Mouse (Mus musculus) retina, adult 2 months (tissue): ENCODE data around the gene Sirt5.

ENCODE experiments used
- DNase-seq: peaks from one replicate; pipeline ENCODE4 v3.0.0-alpha.2; 2012; ENCODE audit warnings: low read depth, low spot score

Sirt5 gene

DNA sequence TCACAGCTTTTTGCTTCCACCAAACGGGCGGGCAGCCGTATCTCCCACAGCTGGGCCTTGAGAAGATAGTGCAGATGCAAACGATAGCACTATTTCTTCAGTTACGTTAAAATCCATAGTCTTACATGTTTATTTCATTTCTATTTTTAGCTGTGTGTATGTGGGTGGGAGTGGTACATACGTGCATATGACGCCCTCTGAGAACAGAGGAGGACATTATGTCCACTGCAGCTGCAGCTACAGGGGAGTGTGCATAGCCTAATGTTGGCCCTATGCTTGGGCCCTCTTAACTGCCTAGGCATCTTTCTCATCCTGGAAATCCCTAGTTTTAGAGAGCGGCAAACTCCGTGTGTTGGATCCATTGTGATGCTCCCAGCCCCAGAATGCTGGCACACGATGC, 8.9 kb downstream of the Sirt5 start:
- DNase-seq, result no peak

DNA sequence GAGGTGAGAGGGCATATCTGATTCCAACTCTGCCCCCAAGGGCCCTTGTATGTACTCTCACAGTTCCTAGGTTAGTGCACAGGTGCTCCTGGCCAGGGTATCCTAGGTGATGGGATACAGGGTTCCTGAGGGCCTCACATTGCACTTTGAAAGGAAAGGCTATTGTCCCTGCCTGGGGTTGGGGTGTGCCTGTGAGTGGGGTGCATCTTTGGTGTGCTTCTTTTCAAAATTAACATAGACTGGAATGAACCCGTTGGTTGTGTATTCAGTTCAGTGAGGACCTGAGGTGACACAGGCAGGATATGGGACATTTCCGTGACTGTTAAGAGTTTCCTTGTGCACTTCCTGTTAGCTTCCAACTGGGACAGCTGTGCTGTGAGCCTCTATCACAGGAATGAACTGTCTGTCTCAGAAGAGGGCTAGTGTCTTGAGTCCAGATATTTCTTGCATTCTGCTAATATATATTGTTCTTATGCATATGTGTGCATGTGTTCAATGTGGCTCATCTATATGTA, 9.7 kb downstream of the Sirt5 start:
- no peak for DNase-seq

DNA sequence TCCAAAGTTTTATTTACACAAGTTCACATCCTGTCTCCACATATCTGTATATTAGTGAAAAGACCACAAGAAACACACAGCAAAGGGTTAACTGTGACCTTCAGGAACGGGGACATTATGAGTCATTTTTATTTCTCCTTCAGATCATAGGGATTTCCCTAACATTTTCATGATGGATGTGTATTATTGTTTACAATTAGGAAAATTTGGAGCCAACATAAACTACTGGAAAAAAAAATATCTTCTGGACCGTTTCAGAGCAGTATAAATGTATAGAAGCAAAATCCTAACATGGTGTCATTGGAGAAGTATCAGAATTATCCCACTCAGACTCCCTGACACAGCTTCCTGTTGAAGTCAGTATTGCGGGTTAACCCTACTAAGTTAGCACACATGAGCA, 14.7 kb downstream of the Sirt5 start:
- no peak for DNase-seq

DNA sequence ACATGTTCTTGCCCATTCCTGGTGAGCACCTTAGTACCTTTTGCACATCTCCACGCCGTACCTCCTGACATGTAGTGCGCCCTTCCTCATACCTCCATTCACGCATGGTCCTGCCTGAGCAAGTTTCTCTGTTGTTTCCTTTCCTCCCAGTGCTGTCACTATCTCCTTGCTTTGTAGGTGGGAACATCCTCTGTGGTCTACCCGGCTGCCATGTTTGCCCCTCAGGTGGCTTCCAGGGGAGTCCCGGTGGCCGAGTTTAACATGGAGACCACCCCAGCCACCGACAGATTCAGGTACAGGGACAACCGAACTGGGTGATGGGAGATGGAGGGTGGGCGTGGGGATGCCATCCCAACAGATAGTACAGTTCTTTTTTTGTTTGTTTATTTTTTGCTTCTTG, 20.0 kb downstream of the Sirt5 start:
- DNase-seq, result no peak

DNA sequence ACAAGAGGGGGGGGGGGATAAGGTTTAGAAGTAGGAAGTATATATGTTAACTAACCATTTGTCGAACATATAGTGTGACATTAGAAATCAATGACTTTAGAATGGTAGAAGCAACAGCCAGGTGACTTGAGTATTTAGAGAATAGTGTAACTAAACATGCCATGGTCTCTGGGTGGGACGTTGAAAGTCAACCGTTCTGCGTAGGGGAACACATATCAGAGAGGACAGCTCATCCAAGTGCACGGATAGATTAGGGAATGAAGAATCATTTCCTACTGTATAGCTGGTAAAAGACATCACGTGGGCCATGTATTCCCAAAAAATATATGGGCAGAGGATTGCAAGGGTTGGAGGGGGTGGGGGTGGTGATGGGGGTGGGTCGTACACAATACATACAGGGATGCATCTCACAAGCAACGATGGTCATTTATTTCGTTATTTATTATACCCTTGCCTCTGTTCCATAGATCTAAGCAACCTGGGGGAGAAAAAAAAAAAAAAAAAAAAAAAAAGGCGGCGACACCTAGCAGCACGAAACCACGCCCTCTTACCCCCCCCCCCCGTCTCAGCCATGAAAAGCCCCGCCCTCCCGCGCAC, 32.5 kb downstream of the Sirt5 start:
- no peak for DNase-seq

DNA sequence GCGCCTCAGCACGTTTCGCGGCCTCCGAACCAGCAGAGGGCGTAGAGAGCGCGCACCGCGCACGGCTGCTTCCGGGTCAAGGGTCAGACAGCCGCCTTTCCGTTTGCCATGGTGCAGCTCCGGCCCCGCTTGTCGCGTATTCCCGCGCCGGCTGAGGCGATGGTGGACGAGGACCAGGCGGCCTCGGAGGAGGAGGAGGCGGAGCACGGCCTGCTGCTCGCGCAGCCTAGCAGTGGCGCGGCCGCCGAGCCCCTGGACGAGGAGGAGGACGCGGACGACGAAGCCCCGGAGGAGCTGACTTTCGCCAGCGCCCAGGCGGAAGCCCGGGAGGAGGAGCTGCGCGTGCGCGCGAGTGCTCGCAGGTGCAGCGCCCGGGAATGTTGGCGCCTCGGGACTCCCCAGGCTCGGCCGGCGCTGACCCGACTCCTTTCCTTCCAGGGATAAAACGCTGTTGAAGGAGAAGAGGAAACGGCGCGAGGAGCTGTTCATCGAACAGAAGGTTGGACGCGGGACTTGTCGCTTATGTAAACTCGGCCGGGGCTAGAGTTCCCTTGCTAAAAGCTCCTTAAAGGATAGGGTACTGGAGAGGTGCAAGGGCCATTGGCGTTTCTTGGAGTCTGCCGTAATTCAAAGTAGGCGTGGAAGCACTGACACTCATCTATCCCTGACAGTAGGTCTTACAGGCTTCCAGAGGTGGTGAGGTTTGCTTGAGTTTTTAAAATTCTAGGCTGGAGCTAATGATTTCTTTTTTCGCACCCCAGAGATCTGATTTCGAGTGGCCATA, 33.2 kb downstream of the Sirt5 start, which contains the start of gene Nol7:
Gene Nol7 (plus strand): TSS at position 94 of the 784 bp plus-strand sequence.
- DNase-seq, result peak; percentile 92

DNA sequence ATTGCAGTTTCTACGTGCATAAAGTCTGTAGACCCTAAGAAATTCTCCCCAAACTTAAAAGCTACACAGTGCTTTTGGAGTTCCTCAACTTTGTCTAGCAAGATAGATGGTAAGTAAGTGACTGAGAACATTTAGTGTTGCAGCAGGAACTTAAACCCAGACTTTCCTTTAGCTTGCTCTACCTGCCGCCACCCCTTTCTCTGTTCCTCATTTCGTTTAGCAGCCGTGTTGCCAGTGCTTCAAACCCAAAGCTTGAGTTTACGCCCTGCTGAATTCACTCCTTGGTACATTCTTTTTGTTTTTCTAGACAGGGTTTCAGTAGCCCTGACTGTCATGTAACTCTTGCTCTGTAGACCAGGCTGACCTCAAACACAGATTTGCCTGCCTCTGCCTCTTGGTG, 34.3 kb downstream of the Sirt5 start:
- DNase-seq, result no peak

DNA sequence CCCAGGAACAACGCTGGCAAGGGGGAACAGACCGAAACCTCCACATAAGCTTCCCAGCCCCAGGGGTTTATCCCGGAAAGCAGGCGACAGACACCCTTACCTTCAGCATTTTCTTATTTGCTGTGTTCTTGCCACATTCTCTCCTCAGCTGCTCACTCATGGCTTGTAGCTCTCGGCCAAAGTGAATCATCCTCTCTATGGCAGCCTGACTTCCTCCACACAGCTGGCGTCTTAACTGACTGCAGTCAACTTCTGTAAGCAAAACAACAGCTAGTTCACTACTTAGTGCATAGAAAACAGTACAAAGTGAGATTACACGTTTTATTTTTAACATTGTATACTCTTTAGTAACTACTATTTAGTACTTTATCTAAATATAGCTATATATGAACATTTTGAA, 47.0 kb downstream of the Sirt5 start:
- no peak for DNase-seq

DNA sequence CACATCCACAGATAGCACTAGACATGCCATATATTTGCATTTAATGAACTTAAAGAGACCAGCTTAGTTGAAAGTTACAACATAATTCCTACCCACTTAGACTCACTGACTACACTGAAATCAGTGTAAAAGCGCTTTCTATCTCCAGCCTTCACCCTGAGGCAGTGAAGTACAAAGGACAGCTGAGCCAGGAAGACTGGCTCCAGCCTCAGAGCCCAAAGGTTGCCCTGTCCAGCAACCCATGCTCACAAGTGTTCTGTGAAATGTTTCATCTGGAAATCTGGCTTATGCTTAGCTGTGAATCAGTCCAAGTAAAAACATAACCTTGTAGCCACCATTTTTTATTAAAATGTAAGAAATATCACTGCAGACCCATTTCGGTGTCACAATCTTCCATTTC, 48.3 kb downstream of the Sirt5 start:
- no peak for DNase-seq

DNA sequence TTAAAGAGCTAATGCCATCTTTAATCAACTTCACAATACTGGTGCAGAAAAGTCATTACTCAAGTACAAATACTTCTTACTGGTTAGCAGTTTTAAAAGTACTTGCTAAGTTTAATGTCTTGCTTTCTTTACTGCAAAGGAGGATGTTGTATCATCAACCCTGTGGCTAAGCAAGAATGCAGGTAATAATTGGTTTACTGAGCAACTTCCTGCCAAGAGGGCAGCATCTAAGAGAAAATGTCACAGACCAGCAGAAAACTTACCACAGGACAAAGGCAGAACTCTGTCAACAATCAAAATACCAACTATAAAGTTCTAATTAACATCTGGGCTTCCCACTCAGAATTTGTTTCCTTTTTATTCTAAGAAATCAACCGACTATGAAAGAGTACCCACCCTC, 50.0 kb downstream of the Sirt5 start:
- DNase-seq, result no peak

DNA sequence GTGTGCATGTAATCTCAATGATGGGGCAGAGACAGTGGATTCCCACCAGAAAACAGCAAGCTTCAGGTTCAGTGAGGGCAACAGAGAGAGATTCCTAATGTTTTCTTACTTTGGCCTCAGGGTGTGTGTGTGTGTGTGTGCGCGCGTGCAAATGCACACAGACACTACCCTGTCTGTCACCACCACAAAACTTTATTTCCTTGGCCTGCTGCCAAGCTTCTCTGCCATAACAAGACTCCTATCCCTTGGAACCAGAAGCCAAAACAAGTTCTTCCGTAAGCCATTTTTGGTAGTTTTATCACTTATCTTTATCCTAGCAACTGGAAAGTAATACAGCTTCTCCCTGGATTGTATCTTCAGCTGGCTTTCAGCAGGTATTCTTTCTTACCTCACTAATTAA, 63.1 kb downstream of the Sirt5 start:
- DNase-seq, result no peak

DNA sequence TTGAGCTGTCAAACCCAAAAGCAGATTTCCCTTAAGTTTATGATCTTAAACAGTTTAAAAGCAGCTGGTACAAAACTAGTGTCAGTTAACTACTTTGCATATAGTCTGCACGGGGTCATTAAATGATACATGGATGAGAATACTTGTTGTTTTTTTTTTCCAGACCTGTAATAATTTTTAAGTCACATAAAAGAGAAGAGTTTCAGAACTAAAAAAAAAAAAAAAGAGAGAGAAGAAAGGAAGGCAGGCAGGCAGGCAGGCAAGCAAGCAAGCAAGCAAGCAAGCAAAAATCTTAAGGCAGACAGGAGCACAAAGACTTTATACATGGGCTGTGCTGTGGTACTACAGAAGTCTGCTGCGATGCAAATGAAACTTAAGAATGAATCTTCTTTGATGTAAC, 68.1 kb downstream of the Sirt5 start:
- no peak for DNase-seq

DNA sequence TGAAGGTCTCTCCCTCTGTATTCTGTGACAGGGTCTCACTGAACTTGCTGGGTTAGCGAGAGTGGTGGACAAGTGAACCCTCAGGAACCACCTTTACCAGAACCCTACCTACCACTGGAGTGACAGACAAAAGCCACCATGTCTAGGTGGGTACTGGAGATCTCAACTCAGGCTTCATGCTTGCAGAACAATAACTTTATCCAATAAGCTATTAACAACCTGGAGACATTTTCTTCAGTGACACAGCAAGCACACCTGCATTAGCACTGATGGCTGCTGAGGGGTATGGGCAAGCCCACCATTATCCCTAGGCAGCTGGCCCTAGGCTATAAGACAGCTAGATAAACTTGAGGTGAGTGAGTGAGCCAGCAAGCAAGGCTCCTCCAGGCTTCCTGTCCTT, 75.1 kb downstream of the Sirt5 start:
- no peak for DNase-seq

DNA sequence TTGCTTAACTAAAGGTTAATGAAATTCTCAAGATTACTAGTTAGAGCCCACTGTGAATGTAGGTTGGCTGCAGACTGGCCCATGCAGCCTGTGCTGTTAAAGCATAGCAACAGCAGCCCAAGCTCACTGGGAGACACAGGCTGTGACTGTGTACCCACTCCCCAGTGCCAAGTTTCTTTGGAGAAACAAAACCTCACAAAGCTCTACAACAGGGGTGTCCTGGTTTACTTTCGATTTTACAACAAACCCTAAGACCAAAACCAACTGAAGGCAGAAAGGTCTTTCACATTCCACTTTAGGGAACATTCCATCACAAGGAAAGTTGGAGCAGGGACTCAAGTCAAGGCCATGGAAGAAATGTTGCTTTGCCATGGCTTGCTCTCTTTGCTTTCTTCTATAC, 77.3 kb downstream of the Sirt5 start:
- no peak for DNase-seq

DNA sequence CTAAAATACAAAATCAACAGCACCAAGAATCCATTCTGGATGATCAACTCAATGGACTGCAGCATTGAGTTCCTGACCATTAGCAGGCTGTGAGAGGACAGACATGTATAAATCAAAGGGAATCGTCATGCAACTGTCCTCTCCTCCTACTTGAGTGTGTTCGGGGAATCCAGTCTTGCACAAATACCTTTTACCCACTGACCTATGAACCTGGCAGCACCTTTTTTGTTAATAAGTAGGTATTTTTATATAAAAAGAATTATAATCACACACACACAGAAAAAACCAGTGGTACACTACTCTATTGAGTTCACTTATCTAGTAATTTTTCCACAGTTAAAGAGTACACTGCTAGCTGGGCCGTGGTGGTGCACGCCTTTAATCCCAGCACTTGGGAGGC, 78.4 kb downstream of the Sirt5 start:
- no peak for DNase-seq

DNA sequence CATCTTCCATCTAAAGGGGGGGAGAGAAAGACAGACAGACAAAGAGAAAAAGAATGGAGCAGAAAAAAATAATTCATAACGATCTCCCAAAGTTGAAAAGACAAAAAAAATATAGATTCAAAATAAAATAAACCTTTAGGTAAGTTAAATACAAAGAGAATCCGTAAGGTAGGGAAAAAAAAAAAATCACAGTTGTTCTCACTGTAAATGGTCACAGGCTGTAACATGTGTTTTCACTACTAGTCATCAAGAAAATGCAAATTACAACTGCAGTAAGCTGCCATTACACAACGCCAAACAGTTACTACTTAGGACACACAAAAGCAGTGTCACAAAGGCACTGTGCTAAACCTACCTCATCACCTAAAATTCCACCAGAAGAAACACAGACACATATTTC, 79.4 kb downstream of the Sirt5 start:
- DNase-seq, result no peak
